Mouse (Mus musculus): ENCODE results near the gene Senp6. TPM values are rescaled to one million over a fixed set of nuclear protein-coding genes. Genes with fewer than 3 reads are reported as not detected.

The Senp6 gene
- total RNA-seq, 2 experiments from 2014 or later = 64.3 to 65.3 TPM

Other genes with a start within 250 kb of the Senp6 start
- gene Filip1, start 54.1 kb upstream of the Senp6 start, total RNA-seq (2021) = 100 to 1,000 TPM; 122 to 129 TPM
- gene Myo6, start 98.1 kb downstream of the Senp6 start, total RNA-seq (2021) = 10 to 100 TPM; 13.8 to 14.6 TPM